Mouse (Mus musculus) intestine, embryonic 14.5 days (tissue): ENCODE measurements around the gene Arid1b. TPM values are rescaled to one million over a fixed set of nuclear protein-coding genes. Genes with fewer than 3 reads are reported as not detected.

Experiments used
- ATAC-seq: fragments of 200-750 bp; cut with Nextera tagmentation; replicated peaks from 2 replicates; pipeline ENCODE4 v1.8.0; 2017; ENCODE audit warnings: low read depth, moderate number of reproducible peaks, moderate TSS enrichment, moderate library complexity; ENCODE audit not compliant: low FRiP score, low TSS enrichment
- DNase-seq: peaks from one replicate; pipeline ENCODE4 v3.0.0-alpha.2; 2018; ENCODE audit warnings: low spot score
- H3K27ac ChIP-seq: fragments of 300-500 bp; sonication (generic); 2 replicates; pipeline ENCODE4 v1.5.1; 2014; ENCODE audit warnings: low read depth, mild to moderate bottlenecking, control low read depth
- H3K27me3 ChIP-seq: fragments of 300-500 bp; sonication (generic); replicated peaks from 2 replicates; pipeline ENCODE4 v1.6.1; 2014; ENCODE audit warnings: low read length, control low read depth; ENCODE audit not compliant: control insufficient read depth, insufficient read depth
- H3K36me3 ChIP-seq: fragments of 300-500 bp; sonication (generic); 2 replicates; pipeline ENCODE4 v1.6.1; 2014; ENCODE audit warnings: low read length, control low read depth; ENCODE audit not compliant: control insufficient read depth, insufficient read depth
- H3K4me1 ChIP-seq: fragments of 300-500 bp; sonication (generic); replicated peaks from 2 replicates; pipeline ENCODE4 v1.6.1; 2014; ENCODE audit warnings: low read length, control low read depth, mixed read lengths; ENCODE audit not compliant: control insufficient read depth, insufficient read depth
- H3K4me2 ChIP-seq: fragments of 300-500 bp; sonication (generic); 2 replicates; pipeline ENCODE4 v1.6.1; 2014; ENCODE audit warnings: low read length
- H3K4me3 ChIP-seq: fragments of 300-500 bp; sonication (generic); 2 replicates; pipeline ENCODE4 v1.5.1; 2014; ENCODE audit warnings: low read depth, low read length, control low read depth, mixed read lengths
- H3K9ac ChIP-seq: fragments of 300-500 bp; sonication (generic); 2 replicates; pipeline ENCODE4 v1.6.1; 2014; ENCODE audit warnings: mild to moderate bottlenecking, low read length
- H3K9me3 ChIP-seq: fragments of 300-500 bp; sonication (generic); 2 replicates; pipeline ENCODE4 v1.6.1; 2016; ENCODE audit warnings: low read length, control low read depth; ENCODE audit not compliant: control insufficient read depth
- WGBS: fragments of 180-500 bp; shearing (Covaris S2); extraction: QIAGEN DNeasy Blood & Tissue Kit; methylation state at CpG from one replicate; pipeline ENCODE4 v1.1.7; 2014; 5-methylcytosine and 5-hydroxymethylcytosine counted together
- polyA plus RNA-seq: library from polyadenylated mRNA; unstranded; fragments of >200 nt; fragmentation: Nextera tagmentation; extraction: Ambion mirVana; gene quantifications from 2 replicates; pipeline ENCODE4 v1.2.1, GENCODE M21; 2014

Gene Arid1b
- polyA plus RNA-seq, 1 experiment from 2014 or later, result 16.4 TPM

GRCm38 (mm10) chr17:4964192-4964877 is 29.8 kb upstream of the Arid1b start:
- Histone ChIP-seq H3K27me3 (no peaks in the 10 kb centered on the region), H3K4me3 (no peak overlapping the region), H3K27ac (no peak overlapping the region), H3K9ac (no peak overlapping the region), H3K4me2 (no peak overlapping the region), H3K4me1 (no peaks in the 10 kb centered on the region), H3K9me3 (no peaks in the 10 kb centered on the region), H3K36me3 (no peaks in the 10 kb centered on the region)
- WGBS, result 84% methylated on average over 10 of the region's 10 CpGs
- DNase-seq, result no peak
- ATAC-seq, result no peak

DNA sequence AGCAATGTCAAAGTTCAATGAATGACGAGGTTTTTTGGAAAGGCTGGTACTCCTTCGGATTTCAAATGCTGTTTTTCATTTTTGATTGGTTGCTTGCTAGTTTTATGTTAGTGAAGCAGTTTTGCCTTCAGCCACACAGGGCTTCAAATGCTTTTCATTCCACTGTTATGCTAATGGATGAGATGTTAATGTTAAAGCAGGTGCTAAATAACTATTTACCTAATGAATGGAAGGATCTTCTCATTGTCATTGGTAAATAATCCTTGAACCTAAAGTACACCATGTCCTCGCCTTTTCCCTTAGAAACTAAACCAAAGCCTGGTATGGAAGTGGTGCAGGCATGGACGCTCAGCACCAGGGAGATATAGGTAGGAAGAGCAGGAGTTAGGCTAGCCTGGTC is 26.9 kb upstream of the Arid1b start:
- 58% methylated on average over 4 of the region's 4 CpGs for WGBS
- H3K36me3 ChIP-seq, result no peaks in the 10 kb centered on the region
- ATAC-seq (no peak), DNase-seq (no peak)
- no peak overlapping the region for H3K4me3 ChIP-seq
- no peaks in the 10 kb centered on the region for H3K27me3 ChIP-seq
- H3K4me2 ChIP-seq, result no peak overlapping the region
- no peaks in the 10 kb centered on the region for H3K9me3 ChIP-seq
- no peak overlapping the region for H3K27ac ChIP-seq
- H3K4me1 ChIP-seq, result no peaks in the 10 kb centered on the region
- no peak overlapping the region for H3K9ac ChIP-seq

GRCm38 (mm10) chr17:4968035-4968434 is 26.1 kb upstream of the Arid1b start:
- no peak overlapping the region for H3K4me2 ChIP-seq

GRCm38 (mm10) chr17:4968878-4969277 is 25.3 kb upstream of the Arid1b start:
- ATAC-seq, result no peak
- Histone ChIP-seq H3K4me3 (no peak overlapping the region), H3K27ac (no peak overlapping the region), H3K9me3 (no peaks in the 10 kb centered on the region), H3K4me1 (no peaks in the 10 kb centered on the region), H3K4me2 (no peak overlapping the region), H3K9ac (no peak overlapping the region), H3K27me3 (no peaks in the 10 kb centered on the region), H3K36me3 (no peaks in the 10 kb centered on the region)
- 89% methylated on average over 5 of the region's 5 CpGs for WGBS
- no peak for DNase-seq

More at GRCm38 (mm10) chr17:4968035-4968434, 26.1 kb upstream of the Arid1b start:
- no peak for DNase-seq
- H3K4me1 ChIP-seq, result no peaks in the 10 kb centered on the region
- H3K27ac ChIP-seq, result no peak overlapping the region
- ATAC-seq, result no peak
- H3K9me3 ChIP-seq, result no peaks in the 10 kb centered on the region
- H3K36me3 ChIP-seq, result no peaks in the 10 kb centered on the region
- no peak overlapping the region for H3K9ac ChIP-seq
- no peaks in the 10 kb centered on the region for H3K27me3 ChIP-seq
- WGBS, result 92% methylated on average over 3 of the region's 3 CpGs
- H3K4me3 ChIP-seq, result no peak overlapping the region

DNA sequence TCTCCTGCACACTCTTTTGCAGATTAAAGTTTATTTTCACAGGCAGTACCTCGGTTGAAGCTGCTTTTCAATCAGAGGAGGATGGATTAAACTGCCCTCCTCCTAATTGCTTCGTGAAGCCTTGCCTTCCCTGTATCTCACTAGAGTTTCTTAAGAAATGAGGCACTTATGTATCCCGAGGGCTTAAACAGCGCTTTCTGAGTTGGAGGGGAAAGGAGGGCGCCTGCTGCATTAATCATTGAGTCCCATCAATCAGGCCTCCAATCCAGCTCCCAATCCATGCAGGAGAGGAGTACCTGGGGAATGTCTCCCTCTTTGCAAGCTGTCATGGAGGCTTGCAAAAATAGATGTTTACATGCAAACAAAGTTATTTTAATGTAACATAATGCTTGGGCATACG is 21.9 kb upstream of the Arid1b start:
- Histone ChIP-seq H3K9me3 (no peaks in the 10 kb centered on the region), H3K27me3 (no peaks in the 10 kb centered on the region), H3K4me2 (no peak overlapping the region), H3K9ac (no peak overlapping the region), H3K36me3 (no peaks in the 10 kb centered on the region), H3K4me1 (no peaks in the 10 kb centered on the region), H3K27ac (no peak overlapping the region), H3K4me3 (no peak overlapping the region)
- WGBS, result 57% methylated on average over 6 of the region's 6 CpGs
- no peak for DNase-seq
- no peak for ATAC-seq

- no peak overlapping the region for H3K4me2 ChIP-seq
- H3K4me3 ChIP-seq, result no peak overlapping the region
- DNase-seq, result no peak
- WGBS, result 80% methylated on average over 11 of the region's 11 CpGs
- H3K4me1 ChIP-seq, result no peaks in the 10 kb centered on the region
- no peak for ATAC-seq
- no peaks in the 10 kb centered on the region for H3K9me3 ChIP-seq
- H3K9ac ChIP-seq, result no peak overlapping the region
- H3K27ac ChIP-seq, result no peak overlapping the region
- H3K36me3 ChIP-seq, result no peaks in the 10 kb centered on the region
- H3K27me3 ChIP-seq, result no peaks in the 10 kb centered on the region
Measured at GRCm38 (mm10) chr17:4974736-4975135, 19.4 kb upstream of the Arid1b start.

DNA sequence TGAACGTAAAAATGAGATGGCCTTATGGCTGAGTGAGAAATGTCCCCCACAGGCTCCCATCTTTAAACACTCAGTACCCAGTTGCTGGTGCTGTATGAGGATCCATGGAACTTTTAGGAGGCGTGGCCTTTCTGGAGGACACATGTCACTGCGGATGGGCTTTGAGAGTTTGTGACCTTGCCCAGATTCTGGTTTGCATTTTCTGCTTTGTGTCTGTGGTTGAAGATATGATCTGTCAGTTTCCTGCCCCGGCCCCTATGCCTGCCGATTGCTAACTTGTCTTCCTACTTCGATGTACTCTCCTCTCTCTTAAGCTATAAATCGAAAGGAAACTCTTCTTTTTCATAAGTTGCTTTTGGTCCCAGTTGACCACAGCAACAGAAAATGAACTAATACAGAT is 14.0 kb upstream of the Arid1b start:
- no peak for DNase-seq
- Histone ChIP-seq H3K27me3 (no peaks in the 10 kb centered on the region), H3K9me3 (no peaks in the 10 kb centered on the region), H3K27ac (no peak overlapping the region), H3K4me2 (no peak overlapping the region), H3K4me3 (no peak overlapping the region), H3K9ac (no peak overlapping the region), H3K4me1 (no peaks in the 10 kb centered on the region), H3K36me3 (no peaks in the 10 kb centered on the region)
- 84% methylated on average over 7 of the region's 7 CpGs for WGBS
- ATAC-seq, result no peak

DNA sequence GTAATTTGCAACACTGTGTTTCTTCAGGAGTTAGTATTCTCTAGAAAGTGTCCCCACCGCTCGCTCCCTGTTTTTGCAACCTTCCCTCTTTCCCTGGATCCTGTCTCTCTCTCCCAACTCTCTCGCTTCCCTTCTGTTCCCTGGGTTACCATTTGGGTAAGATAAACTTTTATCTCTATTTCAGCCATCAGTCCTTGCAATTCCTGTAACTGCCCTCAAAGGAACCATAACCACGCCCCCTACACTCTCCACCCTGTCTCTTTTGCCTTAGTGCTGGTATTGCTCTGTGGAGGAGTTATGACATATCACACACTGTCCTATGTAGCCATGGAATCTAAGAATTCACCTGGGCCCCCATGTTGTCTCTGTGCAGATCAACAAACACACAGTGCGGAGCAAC is 11.3 kb upstream of the Arid1b start:
- 78% methylated on average over 5 of the region's 5 CpGs for WGBS
- Histone ChIP-seq H3K27me3 (no peaks in the 10 kb centered on the region), H3K9me3 (no peaks in the 10 kb centered on the region), H3K9ac (no peak overlapping the region), H3K27ac (no peak overlapping the region), H3K4me3 (no peak overlapping the region), H3K4me1 (no peaks in the 10 kb centered on the region), H3K36me3 (no peaks in the 10 kb centered on the region), H3K4me2 (no peak overlapping the region)
- no peak for DNase-seq
- ATAC-seq, result no peak

DNA sequence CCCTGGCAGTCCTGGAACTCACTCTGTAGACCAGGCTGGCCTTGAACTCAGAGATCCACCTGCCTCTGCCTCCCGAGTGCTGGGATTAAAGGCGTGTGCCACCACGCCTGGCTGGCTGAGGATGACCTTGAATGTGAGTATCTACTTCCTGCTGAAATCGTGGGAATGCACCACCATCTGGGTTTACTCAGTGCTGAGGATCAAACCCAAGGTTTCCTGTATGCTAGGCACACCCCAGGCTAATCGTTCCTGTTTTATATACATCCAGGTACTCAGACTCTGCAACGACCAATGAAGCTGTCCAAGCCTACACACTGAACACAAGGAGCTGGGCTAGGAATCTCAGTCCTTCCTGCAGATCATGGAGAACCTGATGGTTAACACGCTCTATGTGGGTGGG is 9.4 kb upstream of the Arid1b start:
- no peaks in the 10 kb centered on the region for H3K4me1 ChIP-seq
- H3K4me3 ChIP-seq, result no peak overlapping the region
- no peaks in the 10 kb centered on the region for H3K27me3 ChIP-seq
- no peaks in the 10 kb centered on the region for H3K36me3 ChIP-seq
- no peak overlapping the region for H3K27ac ChIP-seq
- no peak overlapping the region for H3K9ac ChIP-seq
- ATAC-seq (no peak), DNase-seq (no peak)
- H3K4me2 ChIP-seq, result no peak overlapping the region
- 75% methylated on average over 7 of the region's 7 CpGs for WGBS
- no peaks in the 10 kb centered on the region for H3K9me3 ChIP-seq
